Mouse (Mus musculus) bone marrow macrophage, adult 2 months (primary cell): ENCODE measurements around the gene Kazn.

Source experiments
- CTCF ChIP-seq: IDR thresholded peaks from 2 replicates; pipeline ENCODE4 v1.5.1; 2012; ENCODE audit warnings: low read depth, mild to moderate bottlenecking, low read length, moderate library complexity
- POLR2A ChIP-seq: IDR thresholded peaks from 2 replicates; pipeline ENCODE4 v1.6.1; 2012; ENCODE audit warnings: mild to moderate bottlenecking, low read depth, low read length, borderline replicate concordance

DNA sequence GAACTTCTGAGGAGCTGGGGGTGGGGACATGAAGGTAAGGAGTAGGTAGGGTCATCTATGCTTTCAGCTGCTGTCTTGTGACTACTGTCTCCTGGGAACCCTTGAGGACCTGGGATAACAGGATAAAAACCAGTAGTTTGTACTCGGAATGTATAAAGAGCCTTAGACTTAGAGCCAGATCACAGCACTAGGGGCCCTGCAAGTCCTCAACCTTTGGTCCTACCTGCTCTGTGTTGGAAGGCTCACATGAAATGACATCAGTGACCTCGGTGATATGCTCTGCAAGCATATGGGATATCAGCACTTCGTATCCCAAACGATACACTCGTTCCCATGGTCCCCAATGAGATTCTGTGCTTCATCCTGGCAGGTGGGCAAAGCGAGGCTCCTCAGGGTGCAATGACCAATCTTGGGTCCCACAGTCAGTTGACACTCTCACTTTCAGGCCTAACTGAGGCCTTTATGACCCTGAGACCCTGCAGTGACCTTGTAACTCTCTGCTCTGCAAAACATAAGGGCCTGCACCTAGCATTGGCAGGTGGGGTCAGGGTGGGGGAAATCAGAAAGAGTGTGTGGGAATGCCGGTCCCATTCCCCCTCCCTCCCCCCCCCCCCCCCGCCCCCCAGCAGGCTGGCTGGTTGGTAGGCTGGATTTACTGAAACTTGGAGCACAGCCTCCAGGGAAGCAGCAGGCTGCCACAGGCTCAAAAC is 67.3 kb downstream of the Kazn start:
- TF ChIP-seq CTCF = no peak
- TF ChIP-seq POLR2A = no peak
